Mouse (Mus musculus) adrenal gland, adult 2 months (tissue): ENCODE results near the gene Eno1. TPM values are rescaled to one million over a fixed set of nuclear protein-coding genes. Genes with fewer than 3 reads are reported as not detected.
"Not testable (repeated sequence)": the region's sequence is repeated elsewhere in the genome, so short reads cannot be mapped to it uniquely, and the experiment has no call there.

ENCODE experiments used
- DNase-seq: peaks from one replicate; pipeline ENCODE4 v3.0.0; 2021
- polyA plus RNA-seq: library from polyadenylated mRNA; depleted of rRNA; stranded (reverse); fragments of >200 nt; gene quantifications from 2 replicates; pipeline ENCODE4 v1.2.3, GENCODE M21; 2012; rRNA removed
- total RNA-seq, 2 experiments: library from RNA; stranded (reverse); gene quantifications; 2 replicates each; pipeline ENCODE4 v1.2.3; 2021

Eno1 gene
- total and polyA plus RNA-seq, 3 experiments = 381 to 501 (median 428) TPM

DNA sequence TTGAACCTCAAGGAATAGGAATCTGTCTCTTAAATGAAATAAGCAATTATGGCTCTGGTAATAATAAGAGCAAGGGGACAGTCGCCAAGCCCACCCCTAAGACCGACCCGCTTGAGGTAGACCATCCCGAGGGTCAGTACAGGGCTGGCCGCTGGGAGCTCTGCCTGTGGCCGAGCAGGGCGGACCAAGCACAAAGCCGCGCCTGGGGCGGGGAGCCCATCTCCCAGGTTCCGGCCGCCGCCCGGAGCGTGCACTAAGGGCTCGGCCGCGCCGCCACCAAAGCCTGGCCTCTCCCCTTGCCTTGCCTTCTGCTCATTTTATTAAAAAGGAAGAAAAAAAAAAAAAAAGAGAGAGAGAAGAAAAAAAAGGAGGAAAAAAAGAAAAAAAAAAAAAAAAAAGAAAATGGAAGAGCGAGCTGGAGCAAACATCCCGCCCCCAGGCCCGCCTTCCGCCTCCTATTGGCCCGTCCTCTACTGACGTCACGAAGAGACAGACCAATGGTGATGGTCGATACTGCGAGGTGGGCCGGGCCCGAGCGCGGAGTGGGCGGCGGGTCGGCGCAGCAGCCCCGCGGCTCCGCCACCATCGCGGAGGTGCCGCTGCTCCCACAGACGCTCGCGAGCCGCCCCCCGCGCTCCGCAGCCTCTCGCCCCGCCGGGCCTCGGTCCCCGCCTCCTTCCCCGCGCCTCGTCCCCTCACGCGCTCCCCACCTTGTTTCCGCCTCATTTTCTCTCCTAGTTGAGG lies 44.7 kb downstream of the Eno1 start, which contains the start of gene Rere:
TSS of gene Rere (plus strand) at position 629 of the 744 bp plus-strand sequence.
- DNase-seq = peak; percentile 99

DNA sequence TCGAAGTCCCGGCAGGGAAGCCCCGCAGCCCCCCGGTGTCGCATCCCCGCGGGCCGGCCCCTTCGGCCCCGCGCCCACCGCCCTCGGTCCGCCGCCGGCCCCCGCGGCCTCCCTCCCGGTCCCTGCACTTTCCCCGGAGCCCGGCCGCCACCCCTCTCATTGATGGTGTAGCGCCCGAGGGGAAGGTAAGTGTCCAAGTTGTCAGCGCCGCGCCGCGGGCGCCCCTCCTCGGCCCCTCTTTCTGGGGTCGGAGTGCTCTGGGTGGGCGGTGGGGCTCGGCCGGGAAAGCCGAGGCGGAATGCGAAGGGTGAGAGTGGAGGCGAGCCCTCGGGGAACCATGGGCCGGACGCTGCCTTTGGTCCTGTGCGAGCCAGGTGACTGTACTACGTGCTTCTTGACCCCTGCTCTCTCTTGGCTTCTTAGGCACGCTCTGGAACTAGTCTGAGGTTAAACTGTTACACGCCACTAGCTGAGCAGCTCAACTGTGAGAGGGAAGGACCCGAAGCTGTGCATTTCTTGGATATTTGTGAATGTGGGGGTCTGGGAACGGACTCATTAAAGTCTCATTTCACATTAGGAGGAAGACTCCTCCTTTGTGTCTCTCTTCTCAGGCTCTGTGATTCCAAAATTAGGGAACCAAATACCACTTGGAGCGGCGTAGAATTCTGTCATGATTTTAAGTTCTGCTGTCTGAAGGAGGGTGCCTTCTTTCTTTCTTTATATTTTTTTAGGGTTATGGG lies 45.5 kb downstream of the Eno1 start:
- peak; percentile 77 for DNase-seq

DNA sequence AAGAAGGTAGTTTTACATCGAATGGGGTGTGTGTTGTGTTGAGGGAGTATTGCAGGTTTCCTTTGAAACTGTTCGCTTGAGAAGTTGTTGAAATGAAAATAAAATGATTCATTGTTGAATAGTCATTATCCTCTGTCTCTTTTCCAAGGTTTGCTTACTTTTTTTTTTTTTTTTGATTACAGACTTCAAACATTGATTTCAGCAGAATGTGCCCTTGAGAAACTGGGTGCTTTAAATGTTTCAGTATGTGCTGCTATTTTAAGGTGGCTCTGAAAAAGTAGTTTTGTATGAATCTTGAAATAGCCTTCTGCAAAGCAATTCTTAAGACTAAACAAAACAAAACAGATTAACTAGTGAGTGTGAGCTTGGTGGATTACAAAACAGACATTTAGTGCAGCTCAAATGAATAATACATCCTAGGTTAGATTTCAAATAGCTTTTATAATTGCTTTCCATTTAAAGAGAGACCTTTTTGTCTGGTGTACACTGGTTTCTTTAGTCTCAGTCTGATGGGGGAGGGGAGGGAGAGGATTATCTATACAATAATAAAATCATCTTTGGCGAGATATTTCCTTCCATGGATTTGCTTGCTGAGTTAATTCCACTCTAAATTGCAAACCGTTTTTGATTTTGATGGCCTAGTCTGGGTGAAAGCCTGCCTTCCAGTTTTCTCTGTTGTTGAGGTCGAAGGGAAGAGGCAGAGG lies 46.3 kb downstream of the Eno1 start:
- no peak for DNase-seq

DNA sequence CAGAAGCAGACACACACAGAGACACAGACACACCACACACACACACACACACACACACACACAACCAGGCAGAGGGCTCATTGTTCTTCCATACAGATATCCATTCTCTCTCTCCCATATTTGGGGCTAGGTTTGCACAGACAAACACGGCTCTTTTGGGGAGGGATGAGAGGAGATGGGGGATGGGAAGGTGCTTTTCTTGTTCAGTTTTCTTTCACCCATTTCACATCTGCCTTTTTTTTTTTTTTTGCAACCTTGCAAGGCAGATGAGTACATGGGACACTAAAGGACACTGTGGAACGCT lies 46.8 kb downstream of the Eno1 start:
- DNase-seq = no peak

DNA sequence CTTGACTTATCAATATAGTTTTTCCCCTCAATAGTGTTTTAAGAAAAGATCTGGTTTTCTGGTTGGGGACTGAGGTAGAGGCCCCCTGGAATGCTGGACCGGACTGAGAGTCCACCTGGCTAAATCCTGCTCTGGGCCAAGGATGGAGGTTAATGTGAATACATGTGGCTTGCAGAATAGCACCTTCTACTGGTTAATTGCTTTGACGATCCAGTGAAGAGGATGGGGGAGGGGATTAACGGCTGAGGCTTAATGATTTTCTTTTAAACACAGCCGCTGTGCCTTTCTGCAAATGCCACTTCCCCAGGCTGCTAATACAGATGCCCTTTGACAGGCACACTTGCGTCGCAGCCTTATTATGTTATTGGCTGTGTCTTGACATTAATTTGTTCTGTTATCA lies 47.5 kb downstream of the Eno1 start:
- no peak for DNase-seq

DNA sequence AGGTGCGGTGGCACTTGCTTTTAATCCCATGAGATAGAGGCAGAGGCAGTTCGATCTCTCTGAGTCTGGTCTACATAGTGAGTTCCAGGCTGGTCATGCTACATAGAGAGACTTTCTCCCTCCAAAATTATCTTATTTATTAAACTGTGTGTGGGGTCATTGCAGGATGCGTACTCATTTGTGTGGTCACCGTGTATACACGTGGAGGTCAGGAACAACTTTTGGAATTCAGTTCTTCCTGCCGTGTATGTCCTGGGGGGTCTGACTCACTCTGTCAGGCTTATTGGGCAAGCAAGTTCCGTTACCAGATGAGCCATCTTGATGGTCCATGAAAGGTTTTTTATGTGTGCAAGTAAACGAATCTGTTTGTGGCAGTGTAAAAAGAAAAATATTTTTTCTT lies 50.5 kb downstream of the Eno1 start:
- DNase-seq = no peak

DNA sequence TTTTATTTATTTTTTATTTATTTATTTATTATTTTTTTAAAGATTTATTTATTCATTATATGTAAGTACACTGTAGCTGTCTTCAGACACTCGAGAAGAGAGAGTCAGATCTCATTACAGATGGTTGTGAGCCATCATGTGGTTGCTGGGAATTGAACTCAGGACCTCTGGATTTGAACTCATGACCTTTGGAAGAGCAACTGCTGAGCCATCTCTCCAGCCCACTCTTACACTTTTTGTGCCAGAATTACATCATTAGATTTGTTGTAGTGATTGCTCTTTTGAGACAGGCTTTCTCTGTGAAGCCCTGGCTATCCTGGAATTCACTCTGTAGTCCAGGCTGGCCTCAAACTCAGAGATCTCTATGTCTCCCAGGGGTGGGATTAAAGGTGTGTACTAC lies 50.9 kb downstream of the Eno1 start:
- DNase-seq = not testable (repeated sequence)

DNA sequence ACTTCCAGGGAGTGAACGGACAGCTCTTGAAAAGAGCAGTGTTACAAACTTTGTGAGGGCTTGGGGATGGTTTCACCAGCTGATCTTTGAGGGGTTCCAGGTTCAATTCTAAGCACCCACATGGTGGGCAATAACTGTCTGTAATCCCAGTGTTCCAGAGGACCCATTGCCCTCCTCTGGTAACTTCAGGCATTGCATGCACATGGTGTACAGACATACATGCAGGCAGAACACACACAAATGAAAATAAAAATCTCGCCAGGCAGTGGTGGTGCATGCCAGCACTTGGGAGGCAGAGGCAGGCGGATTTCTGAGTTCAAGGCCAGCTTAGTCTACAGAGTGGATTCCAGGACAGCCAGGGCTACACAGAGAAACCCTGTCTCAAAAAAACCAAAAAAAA lies 55.4 kb downstream of the Eno1 start:
- DNase-seq = no peak

DNA sequence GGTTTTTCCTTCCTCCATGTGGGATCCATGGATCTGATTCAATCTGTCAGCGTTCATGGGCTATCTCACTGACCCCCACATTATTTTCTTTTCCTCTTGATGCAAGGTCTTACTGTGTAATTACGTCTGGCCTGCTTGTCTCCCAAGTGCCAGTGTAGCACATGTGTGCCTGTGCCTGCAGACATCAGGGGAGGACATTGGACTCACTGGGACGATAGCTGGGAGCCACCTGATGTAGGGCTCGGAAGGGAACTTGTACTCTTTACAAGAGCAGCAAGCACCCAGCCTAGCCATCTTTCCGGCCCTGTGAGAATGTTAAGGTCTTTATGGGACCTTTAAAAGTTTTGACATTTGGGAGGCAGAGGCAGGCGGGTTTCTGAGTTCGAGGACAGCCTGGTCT lies 58.3 kb downstream of the Eno1 start:
- DNase-seq = no peak

DNA sequence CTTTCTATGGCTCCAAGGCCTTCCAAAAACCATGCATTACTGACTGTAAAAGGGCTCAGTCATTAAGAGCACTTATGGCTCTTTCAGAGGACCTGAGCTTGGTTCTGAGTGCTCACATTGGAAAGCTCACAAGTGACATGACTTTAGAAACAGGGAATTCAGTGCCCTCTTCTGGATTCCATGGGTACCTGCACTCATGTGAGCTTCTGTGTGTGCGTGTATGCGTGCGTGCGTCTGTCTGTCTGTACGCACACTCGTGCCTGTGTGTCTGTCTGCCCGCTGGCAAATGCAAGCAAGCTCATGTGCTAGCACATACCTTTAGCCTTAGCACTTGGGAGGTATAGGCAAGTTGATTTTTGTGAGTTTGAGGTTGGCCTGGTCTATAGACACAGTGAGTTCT lies 59.4 kb downstream of the Eno1 start:
- no peak for DNase-seq

Other genes with a start within 250 kb of the Eno1 start
- 100 to 1,000 TPM; 120 to 197 TPM for gene H6pd, start 227.7 kb upstream of the Eno1 start, total RNA-seq
- gene H6pd, start 227.7 kb upstream of the Eno1 start, polyA plus RNA-seq = 146 and 154 TPM in 2 replicates
- gene Gpr157, start 149.4 kb upstream of the Eno1 start, total RNA-seq = 1 to 10 TPM; 1.0 to 2.0 TPM
- gene Gpr157, start 149.4 kb upstream of the Eno1 start, polyA plus RNA-seq = 1.9 and 2.2 TPM in 2 replicates
- gene Slc2a5, start 117.4 kb upstream of the Eno1 start, total RNA-seq = 1 to 10 TPM in 1 of 2 experiments, under 1 TPM in 1; 0.90 to 9.9 TPM
- gene Slc2a5, start 117.4 kb upstream of the Eno1 start, polyA plus RNA-seq = 8.9 and 10.5 TPM in 2 replicates
- not detected for gene Slc2a7, start 87.7 kb upstream of the Eno1 start, total RNA-seq
- gene Slc2a7, start 87.7 kb upstream of the Eno1 start, polyA plus RNA-seq = not detected in 2 replicates
- gene Car6, start 35.4 kb upstream of the Eno1 start, total RNA-seq = 1 to 10 TPM in 1 of 2 experiments, under 1 TPM in 1; 0.31 to 2.5 TPM
- gene Car6, start 35.4 kb upstream of the Eno1 start, polyA plus RNA-seq = not detected in 2 replicates
- 100 to 1,000 TPM; 104 to 105 TPM for gene Rere, start 44.9 kb downstream of the Eno1 start, total RNA-seq
- gene Rere, start 44.9 kb downstream of the Eno1 start, polyA plus RNA-seq = 81.0 and 112 TPM in 2 replicates